Mouse (Mus musculus): ENCODE results near the gene Srebf1. TPM values are rescaled to one million over a fixed set of nuclear protein-coding genes. Genes with fewer than 3 reads are reported as not detected.

Srebf1 gene
- polyA plus RNA-seq, 1 experiment from 2014 or later: 53.5 TPM

- Histone ChIP-seq H3K27ac (replicated peaks) (peak overlapping the region; percentile 84), H3K27me3 (no peaks in the 10 kb centered on the region), H3K4me3 (replicated peaks) (no peak overlapping the region), H3K9ac (peak overlapping the region; percentile 37; the same call in 1 of the 2 replicates), H3K4me1 (replicated peaks) (peaks cover 87% of the 10 kb centered on the region), H3K9me3 (replicated peaks) (no peaks in the 10 kb centered on the region), H3K36me3 (replicated peaks) (peaks cover 29% of the 10 kb centered on the region), H3K4me2 (peak overlapping the region; percentile 43)
- ATAC-seq (ENCODE audit: insufficient read depth): peak; percentile 38
- 23% methylated on average over 7 of the region's 7 CpGs for WGBS (ENCODE audit: insufficient replicate concordance)
Observed at GRCm38 (mm10) chr11:60217467-60217866, 4.9 kb downstream of the Srebf1 start.

GRCm38 (mm10) chr11:60216671-60217070 lies 5.7 kb downstream of the Srebf1 start:
- Histone ChIP-seq H3K9me3 (replicated peaks) (no peaks in the 10 kb centered on the region), H3K27me3 (no peaks in the 10 kb centered on the region), H3K27ac (replicated peaks) (peak overlapping the region; percentile 84), H3K4me2 (peak overlapping the region; percentile 43), H3K4me1 (replicated peaks) (peaks cover 87% of the 10 kb centered on the region), H3K4me3 (replicated peaks) (no peak overlapping the region), H3K9ac (peak overlapping the region; percentile 37; the same call in 1 of the 2 replicates), H3K36me3 (replicated peaks) (peaks cover 29% of the 10 kb centered on the region)
- 79% methylated on average over 1 of the region's 1 CpGs for WGBS (ENCODE audit: insufficient replicate concordance)
- ATAC-seq (ENCODE audit: insufficient read depth): no peak

- Histone ChIP-seq H3K27me3 (no peaks in the 10 kb centered on the region), H3K4me2 (no peak overlapping the region), H3K4me1 (replicated peaks) (peaks cover 88% of the 10 kb centered on the region), H3K4me3 (replicated peaks) (no peak overlapping the region), H3K9me3 (replicated peaks) (no peaks in the 10 kb centered on the region), H3K36me3 (replicated peaks) (peaks cover 21% of the 10 kb centered on the region), H3K27ac (replicated peaks) (0 out of 2 replicates have a peak overlapping the region, but pooled peaks have one; percentile 16), H3K9ac (no peak overlapping the region)
- WGBS (ENCODE audit: insufficient replicate concordance): 73% methylated on average over 6 of the region's 6 CpGs
- ATAC-seq (ENCODE audit: insufficient read depth): no peak
Observed at GRCm38 (mm10) chr11:60213266-60213665, 9.1 kb downstream of the Srebf1 start.

GRCm38 (mm10) chr11:60211761-60212160 lies 10.6 kb downstream of the Srebf1 start:
- peaks cover 16% of the 10 kb centered on the region for H3K36me3 ChIP-seq (replicated peaks)
- peak overlapping the region; percentile 82 for H3K27ac ChIP-seq (replicated peaks)
- no peak for ATAC-seq (ENCODE audit: insufficient read depth)
- H3K9ac ChIP-seq: no peak overlapping the region
- H3K4me3 ChIP-seq (replicated peaks): no peak overlapping the region
- peaks cover 88% of the 10 kb centered on the region for H3K4me1 ChIP-seq (replicated peaks)
- H3K9me3 ChIP-seq (replicated peaks): no peaks in the 10 kb centered on the region
- H3K27me3 ChIP-seq: no peaks in the 10 kb centered on the region
- 68% methylated on average over 12 of the region's 12 CpGs for WGBS (ENCODE audit: insufficient replicate concordance)
- H3K4me2 ChIP-seq: no peak overlapping the region

GRCm38 (mm10) chr11:60211152-60211551 lies 11.2 kb downstream of the Srebf1 start:
- peaks cover 17% of the 10 kb centered on the region for H3K36me3 ChIP-seq (replicated peaks)
- H3K9ac ChIP-seq: peak overlapping the region; percentile 49
- peaks cover 88% of the 10 kb centered on the region for H3K4me1 ChIP-seq (replicated peaks)
- H3K27me3 ChIP-seq: no peaks in the 10 kb centered on the region
- WGBS (ENCODE audit: insufficient replicate concordance): 57% methylated on average over 3 of the region's 3 CpGs
- H3K27ac ChIP-seq (replicated peaks): peak overlapping the region; percentile 82
- peak overlapping the region; percentile 85 for H3K4me2 ChIP-seq
- H3K4me3 ChIP-seq (replicated peaks): peak overlapping the region; percentile 62
- no peaks in the 10 kb centered on the region for H3K9me3 ChIP-seq (replicated peaks)
- no peak for ATAC-seq (ENCODE audit: insufficient read depth)

GRCm38 (mm10) chr11:60210305-60210724 lies 12.1 kb downstream of the Srebf1 start:
- Histone ChIP-seq H3K4me2 (peak overlapping the region; percentile 85), H3K4me3 (replicated peaks) (peak overlapping the region; percentile 62), H3K9ac (peak overlapping the region; percentile 68), H3K36me3 (replicated peaks) (peaks cover 22% of the 10 kb centered on the region), H3K27ac (replicated peaks) (peak overlapping the region; percentile 82), H3K27me3 (no peaks in the 10 kb centered on the region), H3K4me1 (replicated peaks) (peaks cover 88% of the 10 kb centered on the region), H3K9me3 (replicated peaks) (no peaks in the 10 kb centered on the region)
- under 1% methylated on average over 46 of the region's 47 CpGs for WGBS (ENCODE audit: insufficient replicate concordance)
- ATAC-seq (ENCODE audit: insufficient read depth): peak; percentile 88

GRCm38 (mm10) chr11:60209933-60210249 lies 12.5 kb downstream of the Srebf1 start:
- ATAC-seq (ENCODE audit: insufficient read depth): no peak
- H3K27me3 ChIP-seq: no peaks in the 10 kb centered on the region
- peak overlapping the region; percentile 68 for H3K9ac ChIP-seq
- peak overlapping the region; percentile 85 for H3K4me2 ChIP-seq
- H3K27ac ChIP-seq (replicated peaks): peak overlapping the region; percentile 79
- H3K4me3 ChIP-seq (replicated peaks): peak overlapping the region; percentile 62
- H3K4me1 ChIP-seq (replicated peaks): peaks cover 90% of the 10 kb centered on the region
- 3% methylated on average over 2 of the region's 2 CpGs for WGBS (ENCODE audit: insufficient replicate concordance)
- H3K9me3 ChIP-seq (replicated peaks): no peaks in the 10 kb centered on the region
- H3K36me3 ChIP-seq (replicated peaks): peaks cover 26% of the 10 kb centered on the region

- peak overlapping the region; percentile 62 for H3K4me3 ChIP-seq (replicated peaks)
- no peak for ATAC-seq (ENCODE audit: insufficient read depth)
- WGBS (ENCODE audit: insufficient replicate concordance): 37% methylated on average over 7 of the region's 7 CpGs
- H3K9ac ChIP-seq: peak overlapping the region; percentile 68
- no peaks in the 10 kb centered on the region for H3K27me3 ChIP-seq
- H3K27ac ChIP-seq (replicated peaks): peak overlapping the region; percentile 79
- peaks cover 94% of the 10 kb centered on the region for H3K4me1 ChIP-seq (replicated peaks)
- peaks cover 31% of the 10 kb centered on the region for H3K36me3 ChIP-seq (replicated peaks)
- H3K9me3 ChIP-seq (replicated peaks): no peaks in the 10 kb centered on the region
- peak overlapping the region; percentile 85 for H3K4me2 ChIP-seq
Observed at GRCm38 (mm10) chr11:60209217-60209932, 13.0 kb downstream of the Srebf1 start.

- H3K4me2 ChIP-seq: peak overlapping the region; percentile 85
- no peaks in the 10 kb centered on the region for H3K27me3 ChIP-seq
- H3K9me3 ChIP-seq (replicated peaks): no peaks in the 10 kb centered on the region
- H3K9ac ChIP-seq: peak overlapping the region; percentile 68
- H3K27ac ChIP-seq (replicated peaks): peak overlapping the region; percentile 79
- WGBS (ENCODE audit: insufficient replicate concordance): 46% methylated on average over 4 of the region's 4 CpGs
- peaks cover 97% of the 10 kb centered on the region for H3K4me1 ChIP-seq (replicated peaks)
- H3K4me3 ChIP-seq (replicated peaks): peak overlapping the region; percentile 62
- peaks cover 38% of the 10 kb centered on the region for H3K36me3 ChIP-seq (replicated peaks)
- ATAC-seq (ENCODE audit: insufficient read depth): no peak
Observed at GRCm38 (mm10) chr11:60208712-60209111, 13.7 kb downstream of the Srebf1 start.

GRCm38 (mm10) chr11:60208201-60208600 lies 14.2 kb downstream of the Srebf1 start:
- Histone ChIP-seq H3K9me3 (replicated peaks) (no peaks in the 10 kb centered on the region), H3K4me3 (replicated peaks) (peak overlapping the region; percentile 62), H3K27me3 (no peaks in the 10 kb centered on the region), H3K27ac (replicated peaks) (peak overlapping the region; percentile 79), H3K4me2 (peak overlapping the region; percentile 85), H3K9ac (peak overlapping the region; percentile 68), H3K4me1 (replicated peaks) (peaks cover 92% of the 10 kb centered on the region), H3K36me3 (replicated peaks) (peaks cover 43% of the 10 kb centered on the region)
- ATAC-seq (ENCODE audit: insufficient read depth): no peak
- WGBS (ENCODE audit: insufficient replicate concordance): 58% methylated on average over 6 of the region's 6 CpGs

GRCm38 (mm10) chr11:60206207-60206606 lies 16.2 kb downstream of the Srebf1 start:
- no peak overlapping the region for H3K9ac ChIP-seq
- ATAC-seq (ENCODE audit: insufficient read depth): no peak
- H3K4me2 ChIP-seq: 0 out of 2 replicates have a peak overlapping the region, but pooled peaks have one; percentile 85
- 64% methylated on average over 5 of the region's 5 CpGs for WGBS (ENCODE audit: insufficient replicate concordance)
- no peaks in the 10 kb centered on the region for H3K27me3 ChIP-seq
- H3K4me3 ChIP-seq (replicated peaks): no peak overlapping the region
- H3K9me3 ChIP-seq (replicated peaks): no peaks in the 10 kb centered on the region
- H3K4me1 ChIP-seq (replicated peaks): peaks cover 73% of the 10 kb centered on the region
- peaks cover 63% of the 10 kb centered on the region for H3K36me3 ChIP-seq (replicated peaks)
- H3K27ac ChIP-seq (replicated peaks): no peak overlapping the region
